Mouse (Mus musculus) ES-Bruce4 (cell line): ENCODE data around the gene Zmym3.

Experiments
- CTCF ChIP-seq: IDR thresholded peaks from one replicate; pipeline ENCODE4 v1.8.1; 2011; ENCODE audit warnings: low read depth, low read length
- POLR2A ChIP-seq: IDR thresholded peaks from one replicate; pipeline ENCODE4 v1.8.1; 2011; ENCODE audit warnings: low read length; ENCODE audit not compliant: insufficient read depth

DNA sequence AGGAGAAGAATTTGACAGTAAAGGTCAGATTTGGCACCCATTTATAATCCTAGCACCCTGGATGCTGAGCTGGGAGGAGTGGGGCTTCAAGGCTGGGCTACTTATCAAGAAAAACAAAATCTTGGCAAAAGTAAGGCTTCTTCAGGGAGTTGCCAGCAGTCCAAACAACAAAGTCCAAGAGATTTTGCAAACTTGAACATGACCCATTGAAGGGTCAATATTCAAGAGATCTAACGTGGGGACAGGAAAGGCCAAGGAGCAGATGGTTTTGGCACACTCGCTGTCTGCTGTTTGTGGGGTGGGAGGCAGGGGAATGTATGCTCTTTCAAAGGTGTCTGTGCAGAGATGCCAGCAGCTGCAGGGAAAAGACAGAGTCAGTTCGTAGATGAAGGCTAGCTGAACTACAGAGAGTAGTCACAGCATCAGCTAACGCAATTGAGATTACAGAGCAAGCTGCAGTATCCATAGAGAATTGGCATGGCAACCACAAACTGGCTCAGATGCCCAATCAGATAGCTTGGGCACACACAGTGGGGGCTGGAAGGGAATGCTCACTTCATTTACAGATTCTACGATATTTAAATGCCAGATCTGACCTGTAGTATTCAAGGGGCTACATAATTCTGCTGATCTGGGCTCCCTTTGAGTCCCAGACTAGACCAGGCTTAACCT lies 31.6 kb downstream of the Zmym3 start:
- TF ChIP-seq CTCF (no peak), POLR2A (no peak)
